Mouse (Mus musculus): Measurements from ENCODE around the gene Slc25a11. TPM values are rescaled to one million over a fixed set of nuclear protein-coding genes. Genes with fewer than 3 reads are reported as not detected.

Slc25a11 gene
- total RNA-seq, 1 experiment from 2014 or later = 41.1 TPM

GRCm38 (mm10) chr11:70669582-70670345, 22.5 kb upstream of the Slc25a11 start:
- 0 out of 2 replicates have a peak, but pooled peaks have one; percentile 0 for ATAC-seq (replicated peaks; ENCODE audit: insufficient number of reproducible peaks, low FRiP score, low TSS enrichment, poor library complexity, severe bottlenecking)

DNA sequence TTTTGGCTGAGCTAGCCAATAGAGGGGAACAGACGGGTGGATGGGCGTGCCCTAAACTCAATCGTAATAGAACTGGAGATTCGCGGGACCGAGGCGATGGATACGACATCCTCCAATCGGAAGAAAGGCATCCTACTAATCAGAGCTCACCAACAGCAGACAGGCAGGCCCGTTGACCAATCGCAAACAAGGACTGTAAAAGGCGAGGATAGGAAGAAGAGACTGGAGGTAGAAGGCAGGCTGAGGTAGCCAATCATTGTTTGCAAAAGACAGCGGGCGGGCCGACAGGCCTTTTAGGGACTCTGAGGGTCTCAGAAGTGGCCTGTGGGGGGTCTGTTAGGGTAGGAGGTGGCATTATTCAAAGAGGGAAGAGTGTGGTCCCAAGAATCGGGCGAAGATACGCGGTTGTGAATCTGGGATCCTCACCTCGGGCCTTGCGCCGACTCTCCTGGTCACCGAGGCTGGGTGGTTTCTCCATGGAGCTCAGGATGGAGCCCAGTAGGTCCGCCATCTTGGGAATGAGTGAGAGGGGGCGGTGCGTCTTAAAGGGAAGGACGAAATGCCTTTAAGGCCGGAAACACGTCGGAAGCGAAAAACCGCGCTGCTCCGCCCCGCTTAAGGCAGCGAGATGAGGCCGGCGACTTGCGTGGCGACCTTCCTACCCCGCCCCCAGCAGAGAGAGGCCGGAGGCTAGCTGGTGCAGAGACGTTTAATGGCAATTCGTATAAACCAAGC, 21.7 kb upstream of the Slc25a11 start, which contains the start of gene Spag7:
Gene Spag7 (minus strand): TSS at position 646 of the 735 bp plus-strand sequence.
- peak; percentile 88 for ATAC-seq (replicated peaks; ENCODE audit: insufficient number of reproducible peaks, low FRiP score, low TSS enrichment, poor library complexity, severe bottlenecking)

- ATAC-seq (replicated peaks; ENCODE audit: insufficient number of reproducible peaks, low FRiP score, low TSS enrichment, poor library complexity, severe bottlenecking) = peak; percentile 10
These were observed 21.1 kb upstream of the Slc25a11 start for GRCm38 (mm10) chr11:70668335-70668770.

- no peak for ATAC-seq (replicated peaks; ENCODE audit: insufficient number of reproducible peaks, low FRiP score, low TSS enrichment, poor library complexity, severe bottlenecking)
These were observed 20.2 kb upstream of the Slc25a11 start for GRCm38 (mm10) chr11:70667271-70668150.

DNA sequence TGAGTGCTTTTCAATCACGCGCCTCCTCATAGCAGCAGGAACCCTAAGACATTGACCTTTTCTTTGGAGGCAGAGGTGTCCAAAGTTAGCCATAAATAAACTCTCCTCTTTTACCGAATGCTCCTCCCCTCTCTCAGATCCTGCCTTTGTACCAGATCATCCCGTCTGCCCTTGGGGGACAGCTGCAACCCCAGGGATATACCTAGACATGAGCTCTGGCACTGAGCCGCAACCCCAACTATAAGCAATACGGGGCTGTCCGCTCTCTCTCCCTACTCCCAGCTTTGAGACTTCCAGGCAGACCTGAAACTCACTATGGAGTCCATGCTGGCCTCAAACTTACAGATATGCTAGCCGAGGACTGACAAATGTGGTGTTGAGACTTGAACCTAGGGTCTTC, 19.4 kb upstream of the Slc25a11 start:
- ATAC-seq (replicated peaks; ENCODE audit: insufficient number of reproducible peaks, low FRiP score, low TSS enrichment, poor library complexity, severe bottlenecking) = no peak

DNA sequence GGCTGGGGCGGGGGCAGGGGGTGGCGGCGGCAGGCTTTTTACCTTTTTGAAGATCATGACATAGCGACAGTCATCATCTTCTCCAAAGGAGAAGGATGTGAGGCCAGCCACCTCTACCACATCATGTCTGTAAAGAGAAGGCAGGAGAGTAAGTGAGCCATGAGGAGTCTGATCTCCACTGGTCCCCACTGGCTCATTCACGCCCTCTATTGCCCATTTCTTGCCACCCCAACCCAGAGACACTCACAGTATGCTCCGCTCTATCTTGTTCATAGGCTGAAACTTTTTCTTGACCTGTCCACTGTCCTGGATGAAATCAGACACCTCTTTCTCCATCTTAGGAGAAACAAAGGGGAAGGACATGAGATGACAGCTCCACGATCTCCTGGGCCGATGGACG, 17.5 kb upstream of the Slc25a11 start:
- no peak for ATAC-seq (replicated peaks; ENCODE audit: insufficient number of reproducible peaks, low FRiP score, low TSS enrichment, poor library complexity, severe bottlenecking)

DNA sequence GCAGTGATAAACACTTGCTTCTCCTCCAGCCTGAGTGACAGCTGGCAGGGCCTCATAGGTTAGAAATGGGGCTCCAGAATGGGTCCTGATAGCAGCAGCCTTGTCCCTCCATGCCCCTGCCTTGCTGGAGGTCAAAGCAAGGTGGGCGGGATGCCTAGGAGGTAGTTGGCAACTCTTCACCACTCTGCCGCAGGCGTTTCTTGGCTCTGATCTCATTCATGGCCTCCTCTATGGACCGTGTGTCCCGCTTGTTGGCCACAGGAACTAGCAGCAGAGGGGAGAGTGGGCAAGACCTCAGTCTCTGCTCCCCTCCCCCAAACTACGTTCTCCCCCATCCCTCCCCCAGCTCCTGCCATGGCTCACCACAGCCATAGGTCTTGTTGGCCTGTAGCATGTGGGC, 16.7 kb upstream of the Slc25a11 start:
- ATAC-seq (replicated peaks; ENCODE audit: insufficient number of reproducible peaks, low FRiP score, low TSS enrichment, poor library complexity, severe bottlenecking) = no peak

GRCm38 (mm10) chr11:70663101-70663500, 15.8 kb upstream of the Slc25a11 start:
- no peak for ATAC-seq (replicated peaks; ENCODE audit: insufficient number of reproducible peaks, low FRiP score, low TSS enrichment, poor library complexity, severe bottlenecking)

- no peak for ATAC-seq (replicated peaks; ENCODE audit: insufficient number of reproducible peaks, low FRiP score, low TSS enrichment, poor library complexity, severe bottlenecking)
These were observed 13.3 kb upstream of the Slc25a11 start for GRCm38 (mm10) chr11:70660571-70660970.

- ATAC-seq (replicated peaks; ENCODE audit: insufficient number of reproducible peaks, low FRiP score, low TSS enrichment, poor library complexity, severe bottlenecking) = no peak
These were observed 11.7 kb upstream of the Slc25a11 start for GRCm38 (mm10) chr11:70658942-70659341.

GRCm38 (mm10) chr11:70658521-70658920, 11.2 kb upstream of the Slc25a11 start:
- ATAC-seq (replicated peaks; ENCODE audit: insufficient number of reproducible peaks, low FRiP score, low TSS enrichment, poor library complexity, severe bottlenecking) = no peak

DNA sequence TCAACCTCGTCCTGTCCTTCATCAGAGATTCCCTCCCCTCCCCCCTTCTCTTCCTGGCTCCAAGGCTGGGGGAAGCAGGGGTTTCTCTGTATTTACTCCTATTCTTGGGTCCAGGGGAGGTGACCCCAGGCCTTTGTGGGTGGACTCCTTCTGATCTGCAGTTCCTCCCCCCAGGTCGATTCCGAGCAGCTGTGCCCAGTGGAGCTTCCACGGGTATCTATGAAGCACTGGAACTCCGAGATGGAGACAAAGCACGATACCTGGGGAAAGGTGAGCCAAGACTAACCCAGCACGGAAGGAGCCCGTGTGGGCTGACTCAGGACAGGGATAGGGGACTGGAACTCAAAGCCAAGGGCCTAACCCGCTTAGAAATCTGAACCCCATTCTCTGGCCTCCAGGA, 10.7 kb upstream of the Slc25a11 start:
- no peak for ATAC-seq (replicated peaks; ENCODE audit: insufficient number of reproducible peaks, low FRiP score, low TSS enrichment, poor library complexity, severe bottlenecking)

GRCm38 (mm10) chr11:70657573-70657972, 10.3 kb upstream of the Slc25a11 start:
- ATAC-seq (replicated peaks; ENCODE audit: insufficient number of reproducible peaks, low FRiP score, low TSS enrichment, poor library complexity, severe bottlenecking) = no peak

- ATAC-seq (replicated peaks; ENCODE audit: insufficient number of reproducible peaks, low FRiP score, low TSS enrichment, poor library complexity, severe bottlenecking) = no peak
These were observed 9.7 kb upstream of the Slc25a11 start, which contains the start of gene Eno3 for GRCm38 (mm10) chr11:70656964-70657363. TSS of gene Eno3 (plus strand) at chr11:70657202.

DNA sequence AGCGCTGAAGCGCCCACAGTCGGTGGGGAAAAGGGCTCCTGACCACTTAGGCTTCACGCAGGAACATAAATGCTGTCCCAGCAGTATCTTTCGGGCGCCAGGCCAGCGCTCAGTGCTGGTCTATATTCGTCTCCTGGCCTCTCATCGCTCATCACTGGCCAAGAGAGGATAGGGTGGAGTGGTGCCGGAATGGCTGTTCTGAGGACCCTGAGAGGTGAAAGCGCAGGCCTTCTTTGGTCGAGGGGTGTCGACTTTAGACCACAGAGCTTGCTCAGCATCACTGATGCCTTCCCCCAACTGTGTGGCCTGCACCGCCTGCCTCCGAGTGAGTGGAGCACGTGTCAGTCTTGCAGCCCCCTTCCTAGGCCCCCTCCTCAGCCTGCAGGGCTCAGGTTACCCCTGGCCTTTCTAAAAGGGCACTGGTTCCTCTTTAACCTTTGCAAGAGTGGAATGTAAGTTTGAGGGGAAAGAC, 9.2 kb upstream of the Slc25a11 start:
- ATAC-seq (replicated peaks; ENCODE audit: insufficient number of reproducible peaks, low FRiP score, low TSS enrichment, poor library complexity, severe bottlenecking) = no peak

- no peak for ATAC-seq (replicated peaks; ENCODE audit: insufficient number of reproducible peaks, low FRiP score, low TSS enrichment, poor library complexity, severe bottlenecking)
These were observed 8.5 kb upstream of the Slc25a11 start for GRCm38 (mm10) chr11:70655571-70656455.

GRCm38 (mm10) chr11:70654923-70655570, 7.8 kb upstream of the Slc25a11 start:
- ATAC-seq (replicated peaks; ENCODE audit: insufficient number of reproducible peaks, low FRiP score, low TSS enrichment, poor library complexity, severe bottlenecking) = 0 out of 2 replicates have a peak, but pooled peaks have one; percentile 9
